Mouse (Mus musculus): ENCODE results near the gene Fxyd5. TPM values are rescaled to one million over a fixed set of nuclear protein-coding genes. Genes with fewer than 3 reads are reported as not detected.

Gene Fxyd5
- polyA plus RNA-seq, 1 experiment from 2014 or later = 9.1 TPM

GRCm38 (mm10) chr7:31058211-31058610 lies 15.9 kb upstream of the Fxyd5 start:
- Histone ChIP-seq H3K4me1 (peaks cover 42% of the 10 kb centered on the region), H3K4me3 (no peak overlapping the region), H3K27ac (replicated peaks) (no peak overlapping the region), H3K27me3 (replicated peaks; ENCODE audit: low read depth, poor library complexity, severe bottlenecking) (peaks cover 25% of the 10 kb centered on the region), H3K36me3 (replicated peaks) (no peaks in the 10 kb centered on the region), H3K9me3 (no peaks in the 10 kb centered on the region)
- WGBS = 83% methylated on average over 6 of the region's 6 CpGs
- no peak for DNase-seq (ENCODE audit: low spot score)

GRCm38 (mm10) chr7:31057730-31058129 lies 15.4 kb upstream of the Fxyd5 start:
- Histone ChIP-seq H3K9me3 (no peaks in the 10 kb centered on the region), H3K27me3 (replicated peaks; ENCODE audit: low read depth, poor library complexity, severe bottlenecking) (peaks cover 29% of the 10 kb centered on the region), H3K27ac (replicated peaks) (no peak overlapping the region), H3K4me1 (peaks cover 47% of the 10 kb centered on the region), H3K36me3 (replicated peaks) (no peaks in the 10 kb centered on the region), H3K4me3 (no peak overlapping the region)
- WGBS = 71% methylated on average over 5 of the region's 5 CpGs
- no peak for DNase-seq (ENCODE audit: low spot score)

GRCm38 (mm10) chr7:31057071-31057470 lies 14.8 kb upstream of the Fxyd5 start, which contains the start of gene Fxyd1:
Gene Fxyd1 (minus strand): TSS chr7:31057199.
- Histone ChIP-seq H3K9me3 (no peaks in the 10 kb centered on the region), H3K4me1 (peaks cover 54% of the 10 kb centered on the region), H3K36me3 (replicated peaks) (no peaks in the 10 kb centered on the region), H3K27me3 (replicated peaks; ENCODE audit: low read depth, poor library complexity, severe bottlenecking) (peaks cover 36% of the 10 kb centered on the region), H3K4me3 (no peak within 1 kb of the TSS), H3K27ac (replicated peaks) (0 out of 2 replicates have a peak within 1 kb of the TSS, but pooled peaks have one; percentile 74)
- WGBS = 73% methylated on average over 2 of the region's 2 CpGs
- no peak for DNase-seq (ENCODE audit: low spot score)

GRCm38 (mm10) chr7:31056448-31056847 lies 14.2 kb upstream of the Fxyd5 start:
- Histone ChIP-seq H3K27ac (replicated peaks) (no peak overlapping the region), H3K4me3 (no peak overlapping the region), H3K9me3 (no peaks in the 10 kb centered on the region), H3K27me3 (replicated peaks; ENCODE audit: low read depth, poor library complexity, severe bottlenecking) (peaks cover 42% of the 10 kb centered on the region), H3K36me3 (replicated peaks) (no peaks in the 10 kb centered on the region), H3K4me1 (peaks cover 60% of the 10 kb centered on the region)
- 80% methylated on average over 7 of the region's 7 CpGs for WGBS
- DNase-seq (ENCODE audit: low spot score) = no peak

- peaks cover 48% of the 10 kb centered on the region for H3K27me3 ChIP-seq (replicated peaks; ENCODE audit: low read depth, poor library complexity, severe bottlenecking)
- peaks cover 66% of the 10 kb centered on the region for H3K4me1 ChIP-seq
- H3K36me3 ChIP-seq (replicated peaks) = no peaks in the 10 kb centered on the region
- DNase-seq (ENCODE audit: low spot score) = peak; percentile 17
- H3K9me3 ChIP-seq = no peaks in the 10 kb centered on the region
- 16% methylated on average over 3 of the region's 4 CpGs for WGBS
- H3K27ac ChIP-seq (replicated peaks) = peak overlapping the region; percentile 74
- H3K4me3 ChIP-seq = peak overlapping the region; percentile 43; the same call in 1 of the 2 replicates
These were observed 13.6 kb upstream of the Fxyd5 start for GRCm38 (mm10) chr7:31055883-31056282.

GRCm38 (mm10) chr7:31055354-31055824 lies 13.1 kb upstream of the Fxyd5 start:
- WGBS = 3% methylated on average over 10 of the region's 10 CpGs
- Histone ChIP-seq H3K27ac (replicated peaks) (peak overlapping the region; percentile 74), H3K36me3 (replicated peaks) (no peaks in the 10 kb centered on the region), H3K4me3 (peak overlapping the region; percentile 43), H3K4me1 (peaks cover 71% of the 10 kb centered on the region), H3K9me3 (no peaks in the 10 kb centered on the region), H3K27me3 (replicated peaks; ENCODE audit: low read depth, poor library complexity, severe bottlenecking) (peaks cover 53% of the 10 kb centered on the region)
- DNase-seq (ENCODE audit: low spot score) = peak; percentile 70

GRCm38 (mm10) chr7:31054661-31055320 lies 12.5 kb upstream of the Fxyd5 start:
- Histone ChIP-seq H3K4me3 (peak overlapping the region; percentile 43; the same call in 1 of the 2 replicates), H3K36me3 (replicated peaks) (no peaks in the 10 kb centered on the region), H3K9me3 (no peaks in the 10 kb centered on the region), H3K4me1 (peaks cover 72% of the 10 kb centered on the region), H3K27ac (replicated peaks) (peak overlapping the region; percentile 74), H3K27me3 (replicated peaks; ENCODE audit: low read depth, poor library complexity, severe bottlenecking) (peaks cover 59% of the 10 kb centered on the region)
- WGBS = 44% methylated on average over 11 of the region's 11 CpGs
- DNase-seq (ENCODE audit: low spot score) = no peak

GRCm38 (mm10) chr7:31053882-31054447 lies 11.7 kb upstream of the Fxyd5 start:
- WGBS = 35% methylated on average over 10 of the region's 10 CpGs
- Histone ChIP-seq H3K9me3 (no peaks in the 10 kb centered on the region), H3K27ac (replicated peaks) (no peak overlapping the region), H3K4me3 (no peak overlapping the region), H3K27me3 (replicated peaks; ENCODE audit: low read depth, poor library complexity, severe bottlenecking) (peaks cover 67% of the 10 kb centered on the region), H3K36me3 (replicated peaks) (no peaks in the 10 kb centered on the region), H3K4me1 (peaks cover 71% of the 10 kb centered on the region)
- DNase-seq (ENCODE audit: low spot score) = no peak

- H3K36me3 ChIP-seq (replicated peaks) = no peaks in the 10 kb centered on the region
- peaks cover 69% of the 10 kb centered on the region for H3K4me1 ChIP-seq
- no peaks in the 10 kb centered on the region for H3K9me3 ChIP-seq
- DNase-seq (ENCODE audit: low spot score) = peak; percentile 74
- peaks cover 78% of the 10 kb centered on the region for H3K27me3 ChIP-seq (replicated peaks; ENCODE audit: low read depth, poor library complexity, severe bottlenecking)
- WGBS = 1% methylated on average over 34 of the region's 34 CpGs
- H3K4me3 ChIP-seq = peak overlapping the region; percentile 45
- no peak overlapping the region for H3K27ac ChIP-seq (replicated peaks)
These were observed 10.6 kb upstream of the Fxyd5 start for GRCm38 (mm10) chr7:31052636-31053434.

GRCm38 (mm10) chr7:31052251-31052635 lies 10.0 kb upstream of the Fxyd5 start:
- H3K4me1 ChIP-seq = peaks cover 69% of the 10 kb centered on the region
- 4% methylated on average over 22 of the region's 22 CpGs for WGBS

GRCm38 (mm10) chr7:31051321-31052021 lies 9.2 kb upstream of the Fxyd5 start, which contains the start of gene Fxyd7:
Gene Fxyd7 (minus strand): TSS chr7:31051467.
- Histone ChIP-seq H3K4me1 (peaks cover 69% of the 10 kb centered on the region), H3K4me3 (peak within 1 kb of the TSS; percentile 47), H3K27ac (replicated peaks) (no peak within 1 kb of the TSS), H3K9me3 (no peaks in the 10 kb centered on the region), H3K36me3 (replicated peaks) (no peaks in the 10 kb centered on the region), H3K27me3 (replicated peaks; ENCODE audit: low read depth, poor library complexity, severe bottlenecking) (peaks cover 91% of the 10 kb centered on the region)
- 2% methylated on average over 28 of the region's 28 CpGs for WGBS
- peak; percentile 47 for DNase-seq (ENCODE audit: low spot score)

More at GRCm38 (mm10) chr7:31052251-31052635, 10.0 kb upstream of the Fxyd5 start:
- peak; percentile 13 for DNase-seq (ENCODE audit: low spot score)
- Histone ChIP-seq H3K9me3 (no peaks in the 10 kb centered on the region), H3K27me3 (replicated peaks; ENCODE audit: low read depth, poor library complexity, severe bottlenecking) (peaks cover 84% of the 10 kb centered on the region), H3K36me3 (replicated peaks) (no peaks in the 10 kb centered on the region), H3K4me3 (peak overlapping the region; percentile 45), H3K27ac (replicated peaks) (no peak overlapping the region)

GRCm38 (mm10) chr7:31050921-31051320 lies 8.6 kb upstream of the Fxyd5 start:
- under 1% methylated on average over 9 of the region's 9 CpGs for WGBS
- H3K4me3 ChIP-seq = peak overlapping the region; percentile 47
- H3K36me3 ChIP-seq (replicated peaks) = no peaks in the 10 kb centered on the region
- no peak overlapping the region for H3K27ac ChIP-seq (replicated peaks)
- peaks cover 68% of the 10 kb centered on the region for H3K4me1 ChIP-seq
- DNase-seq (ENCODE audit: low spot score) = peak; percentile 38
- H3K9me3 ChIP-seq = no peaks in the 10 kb centered on the region
- H3K27me3 ChIP-seq (replicated peaks; ENCODE audit: low read depth, poor library complexity, severe bottlenecking) = peaks cover 93% of the 10 kb centered on the region

All from embryonic facial prominence, embryonic 10.5 days (tissue).